Mouse (Mus musculus): ENCODE measurements around the gene Nck2. TPM values are rescaled to one million over a fixed set of nuclear protein-coding genes. Genes with fewer than 3 reads are reported as not detected.
"Not testable (repeated sequence)": the region's sequence is repeated elsewhere in the genome, so short reads cannot be mapped to it uniquely, and the experiment has no call there.

The Nck2 gene
- polyA plus RNA-seq, 2 experiments, result 8.4 to 9.0 TPM

DNA sequence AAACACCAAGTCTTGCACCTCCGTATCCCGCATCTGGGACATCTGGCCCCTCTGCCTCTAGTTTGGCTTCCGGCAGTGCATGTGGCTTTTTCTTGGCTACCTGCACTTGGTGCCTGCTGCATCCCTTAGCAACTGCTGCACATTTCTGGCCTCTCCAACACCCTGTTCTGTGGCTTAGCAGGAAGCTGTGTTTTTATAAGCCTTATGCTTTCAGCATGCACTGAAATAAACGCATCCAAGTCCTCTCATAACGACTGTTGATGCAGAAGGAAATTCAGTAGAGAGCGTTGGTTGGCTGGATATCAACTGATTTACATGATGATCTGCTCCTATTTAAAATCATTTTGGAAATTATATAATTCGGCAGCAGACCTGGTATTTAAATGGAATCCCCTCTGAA is 86.9 kb downstream of the Nck2 start:
- H3K9me3 ChIP-seq (ENCODE audit: control insufficient read depth, low read length), result no peaks in the 10 kb centered on the region
- H3K27ac ChIP-seq, result no peak overlapping the region
- no peak overlapping the region for H3K9ac ChIP-seq (replicated peaks)
- no peak overlapping the region for H3K4me2 ChIP-seq (ENCODE audit: low read depth)
- no peak overlapping the region for H3K4me3 ChIP-seq (ENCODE audit: insufficient read depth in 1 of 2, low read depth in 2 of 2, low read length in 2 of 2)
- TF ChIP-seq CTCF (IDR thresholded peaks at IDR 0.05; ENCODE audit: low read depth), result no peak
- no peak for TF ChIP-seq EP300 (IDR thresholded peaks at IDR 0.05; ENCODE audit: low read depth)
- H3K36me3 ChIP-seq (replicated peaks; ENCODE audit: control insufficient read depth, insufficient read depth, low read depth), result no peaks in the 10 kb centered on the region
- 83% methylated on average over 7 of the region's 7 CpGs for WGBS (ENCODE audit: insufficient replicate concordance)
- no peaks in the 10 kb centered on the region for H3K27me3 ChIP-seq (ENCODE audit: control insufficient read depth, insufficient read depth, low read length)
- ATAC-seq (ENCODE audit: insufficient read depth) (no peak), DNase-seq (ENCODE audit: low read depth in 3 of 3, low spot score in 3 of 3) (no peak)
- H3K4me1 ChIP-seq (replicated peaks; ENCODE audit: control insufficient read depth in 2 of 2, insufficient read depth in 2 of 2, low read length in 1 of 2), result peaks cover 30 to 40% of the 10 kb centered on the region in 2 experiments

DNA sequence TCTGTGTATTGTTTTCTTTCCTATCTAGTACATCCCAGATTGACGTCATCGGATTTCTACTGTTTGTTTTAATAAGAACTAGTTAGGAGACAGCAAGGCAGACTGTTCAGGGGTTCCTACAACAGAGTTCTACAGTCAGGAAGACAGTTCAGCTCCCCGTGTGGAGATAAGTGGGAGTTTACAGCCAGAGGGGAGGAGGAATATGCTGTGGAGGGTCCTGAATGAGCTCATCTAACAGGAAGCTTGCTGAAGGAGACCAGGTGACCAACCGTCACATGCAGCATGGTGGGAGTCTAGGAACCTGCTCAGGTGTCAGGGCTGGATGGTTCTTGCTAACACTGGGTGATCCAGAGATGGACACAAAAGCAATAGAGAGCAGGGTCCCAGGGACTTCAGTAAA is 87.9 kb downstream of the Nck2 start:
- Histone ChIP-seq H3K9me3 (ENCODE audit: control insufficient read depth, low read length) (no peaks in the 10 kb centered on the region), H3K27ac (no peak overlapping the region), H3K9ac (replicated peaks) (no peak overlapping the region), H3K4me2 (ENCODE audit: low read depth) (no peak overlapping the region), H3K27me3 (ENCODE audit: control insufficient read depth, insufficient read depth, low read length) (no peaks in the 10 kb centered on the region), H3K36me3 (replicated peaks; ENCODE audit: control insufficient read depth, insufficient read depth, low read depth) (no peaks in the 10 kb centered on the region), H3K4me1 (replicated peaks; ENCODE audit: control insufficient read depth in 2 of 2, insufficient read depth in 2 of 2, low read length in 1 of 2) (peaks cover 30 to 40% of the 10 kb centered on the region in 2 experiments), H3K4me3 (ENCODE audit: insufficient read depth in 1 of 2, low read depth in 2 of 2, low read length in 2 of 2) (no peak overlapping the region)
- no peak for ATAC-seq (ENCODE audit: insufficient read depth)
- DNase-seq (ENCODE audit: low read depth in 3 of 3, low spot score in 3 of 3), result no peak
- 56% methylated on average over 4 of the region's 4 CpGs for WGBS (ENCODE audit: insufficient replicate concordance)
- no peak for TF ChIP-seq CTCF (IDR thresholded peaks at IDR 0.05; ENCODE audit: low read depth)

DNA sequence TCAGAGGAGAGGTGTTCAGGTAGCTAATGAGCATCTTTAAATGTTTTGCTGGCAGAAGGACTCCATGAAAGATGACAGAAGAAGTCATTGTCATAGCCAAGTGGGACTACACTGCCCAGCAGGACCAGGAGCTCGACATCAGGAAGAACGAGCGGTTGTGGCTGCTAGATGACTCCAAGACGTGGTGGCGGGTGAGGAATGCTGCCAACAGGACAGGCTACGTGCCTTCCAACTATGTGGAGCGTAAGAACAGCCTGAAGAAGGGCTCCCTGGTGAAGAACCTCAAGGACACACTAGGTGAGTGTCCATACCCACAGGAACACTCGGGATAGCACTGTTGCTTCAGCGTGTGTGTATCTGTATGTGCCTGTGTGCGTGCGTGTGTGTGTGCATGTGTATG is 89.1 kb downstream of the Nck2 start:
- 73% methylated on average over 11 of the region's 11 CpGs for WGBS (ENCODE audit: insufficient replicate concordance)
- H3K4me2 ChIP-seq (ENCODE audit: low read depth), result not testable (repeated sequence)

GRCm38 (mm10) chr1:43534060-43534760 is 89.8 kb downstream of the Nck2 start:
- H3K36me3 ChIP-seq (replicated peaks; ENCODE audit: control insufficient read depth, insufficient read depth, low read depth), result no peaks in the 10 kb centered on the region; the same call in 1 of the 2 replicates
- peaks cover 35 to 50% of the 10 kb centered on the region in 2 experiments for H3K4me1 ChIP-seq (replicated peaks; ENCODE audit: control insufficient read depth in 2 of 2, insufficient read depth in 2 of 2, low read length in 1 of 2)
- TF ChIP-seq CTCF (IDR thresholded peaks at IDR 0.05; ENCODE audit: low read depth) (no peak), EP300 (IDR thresholded peaks at IDR 0.05; ENCODE audit: low read depth) (peak; percentile 78)

More for the DNA sequence above, 89.1 kb downstream of the Nck2 start:
- H3K9me3 ChIP-seq (ENCODE audit: control insufficient read depth, low read length); DNase-seq (ENCODE audit: low read depth in 3 of 3, low spot score in 3 of 3); H3K36me3 ChIP-seq (replicated peaks; ENCODE audit: control insufficient read depth, insufficient read depth, low read depth); H3K4me3 ChIP-seq (ENCODE audit: insufficient read depth in 1 of 2, low read depth in 2 of 2, low read length in 2 of 2); H3K27me3 ChIP-seq (ENCODE audit: control insufficient read depth, insufficient read depth, low read length); H3K9ac ChIP-seq (replicated peaks): not testable (repeated sequence)
- ATAC-seq (ENCODE audit: insufficient read depth), result 0 out of 2 replicates have a peak, but pooled peaks have one; percentile 13
- Histone ChIP-seq H3K4me1 (replicated peaks; ENCODE audit: control insufficient read depth in 2 of 2, insufficient read depth in 2 of 2, low read length in 1 of 2) (peaks cover 32 to 44% of the 10 kb centered on the region in 2 experiments), H3K27ac (peak overlapping the region; percentile 21)

GRCm38 (mm10) chr1:43535519-43536000 is 91.2 kb downstream of the Nck2 start:
- peak; percentile 53 for ATAC-seq (ENCODE audit: insufficient read depth)
- no peaks in the 10 kb centered on the region; the same call in 1 of the 2 replicates for H3K36me3 ChIP-seq (replicated peaks; ENCODE audit: control insufficient read depth, insufficient read depth, low read depth)
- H3K4me1 ChIP-seq (replicated peaks; ENCODE audit: control insufficient read depth in 2 of 2, insufficient read depth in 2 of 2, low read length in 1 of 2), result peaks cover 35 to 60% of the 10 kb centered on the region in 2 experiments
- no peak overlapping the region for H3K9ac ChIP-seq (replicated peaks)
- no peaks in the 10 kb centered on the region for H3K27me3 ChIP-seq (ENCODE audit: control insufficient read depth, insufficient read depth, low read length)
- H3K4me2 ChIP-seq (ENCODE audit: low read depth), result peak overlapping the region; percentile 26
- WGBS (ENCODE audit: insufficient replicate concordance), result 13% methylated on average over 6 of the region's 6 CpGs
- peak; percentile 55 for TF ChIP-seq EP300 (IDR thresholded peaks at IDR 0.05; ENCODE audit: low read depth)
- no peak for TF ChIP-seq CTCF (IDR thresholded peaks at IDR 0.05; ENCODE audit: low read depth)
- DNase-seq (ENCODE audit: low read depth in 3 of 3, low spot score in 3 of 3), result no peak
- H3K27ac ChIP-seq, result no peak overlapping the region
- no peak overlapping the region for H3K4me3 ChIP-seq (ENCODE audit: insufficient read depth in 1 of 2, low read depth in 2 of 2, low read length in 2 of 2)
- H3K9me3 ChIP-seq (ENCODE audit: control insufficient read depth, low read length), result no peaks in the 10 kb centered on the region

More at GRCm38 (mm10) chr1:43534060-43534760, 89.8 kb downstream of the Nck2 start:
- H3K27me3 ChIP-seq (ENCODE audit: control insufficient read depth, insufficient read depth, low read length), result no peaks in the 10 kb centered on the region
- 10% methylated on average over 5 of the region's 5 CpGs for WGBS (ENCODE audit: insufficient replicate concordance)
- H3K27ac ChIP-seq, result peak overlapping the region; percentile 21
- DNase-seq (ENCODE audit: low read depth in 3 of 3, low spot score in 3 of 3), result peak in 1 of 3 experiments; percentile 49
- peak overlapping the region; percentile 9 for H3K4me2 ChIP-seq (ENCODE audit: low read depth)
- peak; percentile 78 for ATAC-seq (ENCODE audit: insufficient read depth)
- H3K9ac ChIP-seq (replicated peaks), result no peak overlapping the region; the same call in none of the 2 replicates
- H3K9me3 ChIP-seq (ENCODE audit: control insufficient read depth, low read length), result no peaks in the 10 kb centered on the region
- H3K4me3 ChIP-seq (ENCODE audit: insufficient read depth in 1 of 2, low read depth in 2 of 2, low read length in 2 of 2), result no peak overlapping the region
